Mouse (Mus musculus) hindlimb bud, embryonic 11.5 days (tissue): ENCODE measurements around the gene Msantd2.

Experiments used
- DNase-seq: peaks from one replicate; pipeline ENCODE4 v3.0.0-alpha.2; 2012; ENCODE audit warnings: low read depth, low spot score; ENCODE audit errors: extremely low spot score

The Msantd2 gene

GRCm38 (mm10) chr9:37540701-37541575, 51.8 kb downstream of the Msantd2 start:
- no peak for DNase-seq

GRCm38 (mm10) chr9:37541851-37542642, 52.9 kb downstream of the Msantd2 start:
- no peak for DNase-seq

- no peak for DNase-seq
Observed at GRCm38 (mm10) chr9:37543869-37544440, 54.8 kb downstream of the Msantd2 start.

GRCm38 (mm10) chr9:37544447-37545165, 55.5 kb downstream of the Msantd2 start:
- DNase-seq, result no peak

- DNase-seq, result no peak
Observed at GRCm38 (mm10) chr9:37545166-37545610, 56.1 kb downstream of the Msantd2 start.

- DNase-seq, result no peak
Observed at GRCm38 (mm10) chr9:37545847-37546452, 56.8 kb downstream of the Msantd2 start.

GRCm38 (mm10) chr9:37546889-37547288, 57.8 kb downstream of the Msantd2 start:
- DNase-seq, result no peak

- DNase-seq, result no peak
Observed at GRCm38 (mm10) chr9:37550435-37550834, 61.3 kb downstream of the Msantd2 start.

- no peak for DNase-seq
Observed at GRCm38 (mm10) chr9:37551751-37552531, 62.8 kb downstream of the Msantd2 start.

- no peak for DNase-seq
Observed at GRCm38 (mm10) chr9:37552536-37553293, 63.6 kb downstream of the Msantd2 start, which contains the start of gene Nrgn. Nrgn (minus strand) TSS chr9:37552904.

GRCm38 (mm10) chr9:37554279-37554678, 65.2 kb downstream of the Msantd2 start:
- no peak for DNase-seq

- no peak for DNase-seq
Observed at GRCm38 (mm10) chr9:37554838-37555748, 66.0 kb downstream of the Msantd2 start, which contains the start of gene Siae. Siae (plus strand) TSS chr9:37555698.

GRCm38 (mm10) chr9:37556366-37556765, 67.2 kb downstream of the Msantd2 start:
- no peak for DNase-seq

GRCm38 (mm10) chr9:37560617-37561016, 71.5 kb downstream of the Msantd2 start:
- DNase-seq, result no peak

- DNase-seq, result no peak
Observed at GRCm38 (mm10) chr9:37563805-37564204, 74.7 kb downstream of the Msantd2 start.

GRCm38 (mm10) chr9:37567019-37567418, 77.9 kb downstream of the Msantd2 start:
- no peak for DNase-seq

GRCm38 (mm10) chr9:37567454-37567853, 78.3 kb downstream of the Msantd2 start:
- DNase-seq, result no peak
